Mouse (Mus musculus) forebrain, embryonic 10.5 days (tissue): ENCODE measurements at regions not wholly inside any gene's neighbourhood (a gene's known extent, or its start where the extent isn't known, plus 50 kb on each side); places are given as distances from the start of the nearest gene placed in this dataset.

Experiments used
- DNase-seq: peaks from one replicate; pipeline ENCODE4 v3.0.0-alpha.2; 2017; ENCODE audit warnings: low spot score; ENCODE audit errors: extremely low spot score
- H3K27ac ChIP-seq: fragments of 300-500 bp; sonication (generic); 2 replicates; pipeline ENCODE4 v1.5.1; 2016; ENCODE audit warnings: mild to moderate bottlenecking
- H3K27me3 ChIP-seq: fragments of 300-500 bp; sonication (generic); 2 replicates; pipeline ENCODE4 v1.6.1; 2016; ENCODE audit warnings: mild to moderate bottlenecking; ENCODE audit not compliant: poor library complexity, severe bottlenecking
- H3K36me3 ChIP-seq: fragments of 300-500 bp; sonication (generic); replicated peaks from 2 replicates; pipeline ENCODE4 v1.6.1; 2016; ENCODE audit warnings: mild to moderate bottlenecking, moderate library complexity
- H3K4me1 ChIP-seq: fragments of 300-500 bp; sonication (generic); 2 replicates; pipeline ENCODE4 v1.6.1; 2016
- H3K4me3 ChIP-seq: fragments of 300-500 bp; sonication (generic); 2 replicates; pipeline ENCODE4 v1.5.1; 2016; ENCODE audit warnings: mild to moderate bottlenecking, moderate library complexity
- H3K9me3 ChIP-seq: fragments of 300-500 bp; sonication (generic); 2 replicates; pipeline ENCODE4 v1.6.1; 2016; ENCODE audit warnings: mild to moderate bottlenecking, moderate library complexity
- WGBS: fragments of 180-500 bp; shearing (Covaris S2); methylation state at CpG from one replicate; pipeline ENCODE4 v1.1.7; 2016; 5-methylcytosine and 5-hydroxymethylcytosine counted together

GRCm38 (mm10) chr15:62492350-62492749 is 1352.6 kb downstream of the Gsdmc2 start:
- Histone ChIP-seq H3K4me1 (peaks cover 16% of the 10 kb centered on the region), H3K9me3 (no peaks in the 10 kb centered on the region), H3K36me3 (no peaks in the 10 kb centered on the region), H3K27ac (no peak overlapping the region), H3K4me3 (no peak overlapping the region), H3K27me3 (no peaks in the 10 kb centered on the region)
- DNase-seq = no peak
- 74% methylated on average over 3 of the region's 3 CpGs for WGBS

GRCm38 (mm10) chr15:62490548-62490947 is 1354.4 kb downstream of the Gsdmc2 start:
- Histone ChIP-seq H3K4me1 (peaks cover 13% of the 10 kb centered on the region; the same call in 1 of the 2 replicates), H3K27me3 (no peaks in the 10 kb centered on the region), H3K4me3 (no peak overlapping the region), H3K9me3 (no peaks in the 10 kb centered on the region), H3K36me3 (no peaks in the 10 kb centered on the region), H3K27ac (no peak overlapping the region)
- 86% methylated on average over 2 of the region's 2 CpGs for WGBS
- no peak for DNase-seq

GRCm38 (mm10) chr15:62486540-62486939 is 1358.4 kb downstream of the Gsdmc2 start:
- H3K4me3 ChIP-seq = no peak overlapping the region
- WGBS = 81% methylated on average over 6 of the region's 6 CpGs
- peaks cover 13% of the 10 kb centered on the region; the same call in 1 of the 2 replicates for H3K4me1 ChIP-seq
- DNase-seq = no peak
- no peaks in the 10 kb centered on the region for H3K36me3 ChIP-seq
- H3K27me3 ChIP-seq = no peaks in the 10 kb centered on the region
- no peak overlapping the region for H3K27ac ChIP-seq
- no peaks in the 10 kb centered on the region for H3K9me3 ChIP-seq

GRCm38 (mm10) chr15:62484350-62484749 is 1360.6 kb downstream of the Gsdmc2 start:
- 88% methylated on average over 3 of the region's 3 CpGs for WGBS
- H3K9me3 ChIP-seq = no peaks in the 10 kb centered on the region

GRCm38 (mm10) chr15:62483534-62483933 is 1361.4 kb downstream of the Gsdmc2 start:
- WGBS = 85% methylated on average over 1 of the region's 1 CpGs
- Histone ChIP-seq H3K36me3 (no peaks in the 10 kb centered on the region), H3K27me3 (no peaks in the 10 kb centered on the region), H3K27ac (no peak overlapping the region), H3K9me3 (no peaks in the 10 kb centered on the region), H3K4me1 (peaks cover 13% of the 10 kb centered on the region; the same call in 1 of the 2 replicates), H3K4me3 (no peak overlapping the region)
- DNase-seq = no peak

More at GRCm38 (mm10) chr15:62484350-62484749, 1360.6 kb downstream of the Gsdmc2 start:
- Histone ChIP-seq H3K4me3 (no peak overlapping the region), H3K4me1 (peaks cover 13% of the 10 kb centered on the region; the same call in 1 of the 2 replicates), H3K27me3 (no peaks in the 10 kb centered on the region), H3K36me3 (no peaks in the 10 kb centered on the region), H3K27ac (no peak overlapping the region)
- DNase-seq = no peak

GRCm38 (mm10) chr15:62482357-62482756 is 1362.6 kb downstream of the Gsdmc2 start:
- H3K36me3 ChIP-seq = no peaks in the 10 kb centered on the region
- DNase-seq = no peak
- H3K27me3 ChIP-seq = no peaks in the 10 kb centered on the region
- no peak overlapping the region for H3K4me3 ChIP-seq
- WGBS = 90% methylated on average over 7 of the region's 7 CpGs
- no peak overlapping the region for H3K27ac ChIP-seq
- no peaks in the 10 kb centered on the region for H3K9me3 ChIP-seq
- H3K4me1 ChIP-seq = 0 out of 2 replicates have a peak, but pooled peaks cover 4% of the 10 kb centered on the region

GRCm38 (mm10) chr15:62477779-62478178 is 1367.2 kb downstream of the Gsdmc2 start:
- WGBS = 91% methylated on average over 2 of the region's 2 CpGs
- H3K27ac ChIP-seq = no peak overlapping the region
- H3K4me1 ChIP-seq = no peaks in the 10 kb centered on the region
- H3K27me3 ChIP-seq = peaks cover 16% of the 10 kb centered on the region; the same call in 1 of the 2 replicates
- DNase-seq = no peak
- H3K36me3 ChIP-seq = no peaks in the 10 kb centered on the region
- no peak overlapping the region for H3K4me3 ChIP-seq
- no peaks in the 10 kb centered on the region for H3K9me3 ChIP-seq

GRCm38 (mm10) chr15:62476452-62476851 is 1368.5 kb downstream of the Gsdmc2 start:
- no peak overlapping the region for H3K27ac ChIP-seq
- no peak overlapping the region for H3K4me3 ChIP-seq
- WGBS = 88% methylated on average over 4 of the region's 4 CpGs
- no peaks in the 10 kb centered on the region for H3K36me3 ChIP-seq
- H3K9me3 ChIP-seq = no peaks in the 10 kb centered on the region
- H3K4me1 ChIP-seq = no peaks in the 10 kb centered on the region
- peaks cover 22% of the 10 kb centered on the region; the same call in 1 of the 2 replicates for H3K27me3 ChIP-seq
- DNase-seq = no peak

GRCm38 (mm10) chr15:62470683-62471331 is 1374.2 kb downstream of the Gsdmc2 start:
- no peak overlapping the region for H3K4me3 ChIP-seq
- peaks cover 12% of the 10 kb centered on the region for H3K4me1 ChIP-seq
- H3K27me3 ChIP-seq = peaks cover 28% of the 10 kb centered on the region
- H3K27ac ChIP-seq = no peak overlapping the region; the same call in 1 of the 2 replicates
- no peaks in the 10 kb centered on the region for H3K9me3 ChIP-seq
- no peaks in the 10 kb centered on the region for H3K36me3 ChIP-seq
- 31% methylated on average over 7 of the region's 7 CpGs for WGBS
- DNase-seq = peak; percentile 15

- H3K4me3 ChIP-seq = no peak overlapping the region
- peaks cover 14% of the 10 kb centered on the region for H3K27me3 ChIP-seq
- no peak overlapping the region for H3K27ac ChIP-seq
- H3K9me3 ChIP-seq = no peaks in the 10 kb centered on the region
- H3K36me3 ChIP-seq = no peaks in the 10 kb centered on the region
- DNase-seq = no peak
- 73% methylated on average over 3 of the region's 3 CpGs for WGBS
- H3K4me1 ChIP-seq = peaks cover 12% of the 10 kb centered on the region
Observed at GRCm38 (mm10) chr15:62468076-62468475, 1376.9 kb downstream of the Gsdmc2 start.

GRCm38 (mm10) chr15:62466856-62467255 is 1378.1 kb downstream of the Gsdmc2 start:
- H3K27ac ChIP-seq = no peak overlapping the region
- no peak for DNase-seq
- H3K36me3 ChIP-seq = no peaks in the 10 kb centered on the region
- H3K27me3 ChIP-seq = peaks cover 6% of the 10 kb centered on the region
- H3K4me1 ChIP-seq = peaks cover 17% of the 10 kb centered on the region
- no peak overlapping the region for H3K4me3 ChIP-seq
- H3K9me3 ChIP-seq = no peaks in the 10 kb centered on the region

- Histone ChIP-seq H3K4me1 (peaks cover 7% of the 10 kb centered on the region), H3K27me3 (peaks cover 6% of the 10 kb centered on the region), H3K36me3 (no peaks in the 10 kb centered on the region), H3K9me3 (no peaks in the 10 kb centered on the region), H3K27ac (no peak overlapping the region), H3K4me3 (no peak overlapping the region)
- no peak for DNase-seq
- WGBS = 88% methylated on average over 6 of the region's 6 CpGs
Observed at GRCm38 (mm10) chr15:62465026-62465839, 1379.7 kb downstream of the Gsdmc2 start.

GRCm38 (mm10) chr15:62462698-62463097 is 1382.3 kb downstream of the Gsdmc2 start:
- no peaks in the 10 kb centered on the region for H3K36me3 ChIP-seq
- no peak for DNase-seq
- H3K27ac ChIP-seq = 0 out of 2 replicates have a peak overlapping the region, but pooled peaks have one; percentile 51
- no peaks in the 10 kb centered on the region for H3K9me3 ChIP-seq
- H3K4me3 ChIP-seq = no peak overlapping the region
- 29% methylated on average over 3 of the region's 3 CpGs for WGBS
- H3K4me1 ChIP-seq = peaks cover 11% of the 10 kb centered on the region
- no peaks in the 10 kb centered on the region for H3K27me3 ChIP-seq
